Mouse (Mus musculus) thymus, adult 2 months (tissue): ENCODE data around the gene Gm49373.

Experiments
- CTCF ChIP-seq: fragments of 200-500 bp; IDR thresholded peaks from 2 replicates; pipeline ENCODE4 v1.5.1; 2012; ENCODE audit warnings: mild to moderate bottlenecking, control low read depth, low read length, moderate library complexity, borderline replicate concordance; ENCODE audit not compliant: control insufficient read depth, poor library complexity, insufficient read depth; ENCODE audit errors: extremely low read depth
- POLR2A ChIP-seq: fragments of 200-500 bp; IDR thresholded peaks from 2 replicates; pipeline ENCODE4 v1.6.1; 2012; ENCODE audit warnings: mild to moderate bottlenecking, low read length, control low read depth, moderate library complexity; ENCODE audit not compliant: control insufficient read depth, poor library complexity, insufficient read depth; ENCODE audit errors: extremely low read depth

GRCm38 (mm10) chr9:21121483-21121882 is 48.6 kb upstream of the Gm49373 start:
- no peak for TF ChIP-seq CTCF
- TF ChIP-seq POLR2A, result no peak
